Mouse (Mus musculus) liver, embryonic 15.5 days (tissue): ENCODE measurements around the gene Swap70. TPM values are rescaled to one million over a fixed set of nuclear protein-coding genes. Genes with fewer than 3 reads are reported as not detected.

ENCODE experiments used
- ATAC-seq: fragments of 200-750 bp; cut with Nextera tagmentation; 2 replicates; pipeline ENCODE4 v1.8.0; 2017; ENCODE audit warnings: moderate number of reproducible peaks, mild to moderate bottlenecking, moderate library complexity; ENCODE audit not compliant: insufficient read depth
- H3K27ac ChIP-seq: fragments of 300-500 bp; sonication (generic); replicated peaks from 2 replicates; pipeline ENCODE4 v1.5.1; 2015; ENCODE audit warnings: mild to moderate bottlenecking, inconsistent platforms
- H3K27me3 ChIP-seq: fragments of 300-500 bp; sonication (generic); 2 replicates; pipeline ENCODE4 v1.6.1; 2015; ENCODE audit warnings: mild to moderate bottlenecking, inconsistent platforms
- H3K36me3 ChIP-seq: fragments of 300-500 bp; sonication (generic); replicated peaks from 2 replicates; pipeline ENCODE4 v1.6.1; 2015; ENCODE audit warnings: moderate library complexity, mild to moderate bottlenecking, inconsistent platforms
- H3K4me1 ChIP-seq: fragments of 300-500 bp; sonication (generic); replicated peaks from 2 replicates; pipeline ENCODE4 v1.6.1; 2015; ENCODE audit warnings: inconsistent platforms
- H3K4me2 ChIP-seq: fragments of 300-500 bp; sonication (generic); 2 replicates; pipeline ENCODE4 v1.6.1; 2015; ENCODE audit warnings: moderate library complexity, mild to moderate bottlenecking, inconsistent platforms
- H3K4me3 ChIP-seq: fragments of 300-500 bp; sonication (generic); replicated peaks from 2 replicates; pipeline ENCODE4 v1.5.1; 2015; ENCODE audit warnings: mild to moderate bottlenecking, inconsistent platforms
- H3K9ac ChIP-seq: fragments of 300-500 bp; sonication (generic); 2 replicates; pipeline ENCODE4 v1.6.1; 2015; ENCODE audit warnings: moderate library complexity, mild to moderate bottlenecking, inconsistent platforms
- H3K9me3 ChIP-seq: fragments of 300-500 bp; sonication (generic); replicated peaks from 2 replicates; pipeline ENCODE4 v1.6.1; 2016; ENCODE audit warnings: inconsistent platforms
- WGBS: fragments of 180-500 bp; shearing (Covaris S2); methylation state at CpG from one replicate; pipeline ENCODE4 v1.1.7; 2015; ENCODE audit warnings: mixed read lengths; ENCODE audit not compliant: insufficient replicate concordance; 5-methylcytosine and 5-hydroxymethylcytosine counted together
- polyA plus RNA-seq: library from polyadenylated mRNA; unstranded; fragments of >200 nt; fragmentation: Nextera tagmentation; extraction: Ambion mirVana; gene quantifications from 2 replicates; pipeline ENCODE4 v1.2.1, GENCODE M21; 2015

The Swap70 gene
- polyA plus RNA-seq: 7.8 and 9.0 TPM in 2 replicates

DNA sequence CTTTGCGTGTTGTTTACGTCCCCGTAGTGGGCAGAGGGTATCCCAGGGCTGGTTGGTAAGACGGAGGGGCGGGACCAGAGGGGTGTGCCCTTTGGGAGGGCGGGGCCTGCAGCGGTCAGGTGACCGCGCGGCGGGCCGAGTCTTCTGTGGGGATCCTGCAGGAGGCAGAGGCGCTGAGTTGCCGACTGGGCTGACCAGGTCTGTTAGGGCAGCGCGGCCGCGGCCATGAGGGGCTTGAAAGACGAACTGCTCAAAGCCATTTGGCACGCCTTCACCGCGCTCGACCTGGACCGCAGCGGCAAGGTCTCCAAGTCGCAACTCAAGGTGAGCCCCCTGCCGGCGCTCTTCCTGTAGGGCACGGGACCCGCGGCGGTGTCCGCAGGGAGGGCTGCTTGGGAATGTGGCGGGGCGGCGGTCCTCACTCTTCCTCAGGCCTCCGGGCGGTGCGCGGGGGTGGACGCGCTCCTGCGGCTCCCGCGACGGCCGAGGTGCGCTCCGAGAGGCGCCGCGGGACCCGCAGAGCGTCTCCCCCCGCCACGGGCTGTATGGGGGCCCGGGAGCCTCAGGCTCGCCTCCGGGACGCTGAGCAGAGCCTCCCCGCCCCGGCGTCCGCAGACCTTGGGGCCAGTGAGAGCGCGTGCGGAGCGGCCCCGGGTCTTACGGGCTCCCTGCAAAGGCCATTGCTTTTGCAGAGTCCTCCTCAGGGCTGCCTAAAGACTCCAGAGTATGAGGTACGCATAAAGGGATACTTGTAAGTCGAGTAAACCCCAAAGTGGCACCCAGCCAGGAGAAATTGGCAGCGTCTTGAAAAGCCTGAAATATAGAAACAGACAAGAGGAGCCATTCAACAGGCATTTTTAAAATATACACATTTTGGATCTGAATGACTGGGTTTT, at the start of gene Swap70:
TSS of gene Swap70 (plus strand) at position 126 of the 896 bp plus-strand sequence.
- peak; percentile 98 for ATAC-seq
- H3K9ac ChIP-seq: peak within 1 kb of the TSS; percentile 86
- H3K27ac ChIP-seq: peak within 1 kb of the TSS; percentile 79
- H3K9me3 ChIP-seq: no peaks in the 10 kb centered on the region
- H3K4me2 ChIP-seq: peak within 1 kb of the TSS; percentile 91
- peak within 1 kb of the TSS; percentile 91 for H3K4me3 ChIP-seq
- H3K4me1 ChIP-seq: peaks cover 29% of the 10 kb centered on the region
- H3K27me3 ChIP-seq: no peaks in the 10 kb centered on the region
- H3K36me3 ChIP-seq: no peaks in the 10 kb centered on the region; the same call in 1 of the 2 replicates
- under 1% methylated on average over 71 of the region's 73 CpGs for WGBS

DNA sequence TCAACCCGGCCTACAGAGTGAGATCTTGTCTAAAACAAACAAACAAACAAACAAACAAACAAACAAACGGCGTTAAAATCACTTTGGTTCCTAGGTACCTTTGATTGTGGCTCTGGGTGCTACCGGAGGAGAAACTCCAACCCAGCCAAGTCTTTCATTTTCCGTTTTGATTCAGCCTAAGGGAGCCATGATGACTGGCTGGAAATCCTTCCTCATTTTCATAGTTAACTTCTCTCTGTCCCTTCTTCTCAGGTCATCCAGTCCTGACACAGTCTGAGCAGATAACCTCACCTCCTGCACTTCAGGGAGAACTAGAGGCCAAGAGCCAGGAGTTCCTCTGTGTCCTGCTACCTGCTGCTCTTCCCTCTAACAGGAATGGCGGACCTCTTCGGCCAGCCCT, 42.3 kb upstream of the Swap70 start:
- H3K27me3 ChIP-seq: no peaks in the 10 kb centered on the region
- H3K9ac ChIP-seq: no peak overlapping the region
- no peak for ATAC-seq
- no peaks in the 10 kb centered on the region for H3K36me3 ChIP-seq
- no peak overlapping the region for H3K27ac ChIP-seq
- 67% methylated on average over 7 of the region's 7 CpGs for WGBS
- H3K4me2 ChIP-seq: no peak overlapping the region
- no peaks in the 10 kb centered on the region for H3K9me3 ChIP-seq
- no peaks in the 10 kb centered on the region for H3K4me1 ChIP-seq
- H3K4me3 ChIP-seq: no peak overlapping the region

DNA sequence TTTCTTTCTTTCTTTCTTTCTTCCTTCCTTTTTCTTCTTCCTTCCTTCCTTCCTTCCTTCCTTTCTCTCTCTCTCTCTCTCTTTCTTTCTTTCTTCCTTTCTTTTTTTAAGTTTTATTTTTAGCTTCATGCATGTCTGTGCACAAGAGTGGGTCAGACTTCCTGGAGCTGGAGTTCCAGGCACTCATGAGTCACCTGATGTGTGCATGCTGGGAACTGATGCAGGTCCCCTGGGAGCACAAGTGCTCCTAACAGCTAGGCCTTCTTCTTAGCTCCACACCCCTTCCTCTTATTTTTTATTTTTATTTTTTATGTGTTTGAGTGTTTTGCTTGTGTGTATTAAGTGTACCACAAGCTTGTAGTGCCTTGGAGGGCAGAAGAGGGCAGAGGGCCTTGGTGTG, 40.9 kb upstream of the Swap70 start:
- Histone ChIP-seq H3K4me3 (no peak overlapping the region), H3K4me2 (no peak overlapping the region), H3K9me3 (no peaks in the 10 kb centered on the region), H3K27ac (no peak overlapping the region), H3K9ac (no peak overlapping the region), H3K36me3 (no peaks in the 10 kb centered on the region), H3K4me1 (no peaks in the 10 kb centered on the region), H3K27me3 (no peaks in the 10 kb centered on the region)
- ATAC-seq: no peak

DNA sequence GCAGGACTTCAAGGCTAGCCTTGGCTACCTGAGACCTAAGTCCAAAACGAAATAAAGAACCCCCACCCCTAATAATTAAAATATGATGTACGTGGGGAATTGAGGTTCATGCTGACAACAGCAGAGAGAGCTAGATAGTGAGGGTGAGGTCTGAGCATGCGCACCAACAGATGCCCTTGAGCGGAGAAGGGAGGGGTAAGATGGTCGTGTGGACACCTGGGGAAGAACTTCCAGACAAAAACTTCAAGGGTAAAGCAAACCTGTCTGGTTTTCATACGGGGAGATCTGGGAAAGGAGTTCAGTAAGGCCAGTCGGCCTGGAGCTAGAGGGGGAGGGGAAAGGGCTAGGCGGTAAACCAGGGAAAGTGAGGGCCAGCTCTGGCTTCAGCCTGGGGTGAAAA, 40.1 kb upstream of the Swap70 start:
- H3K4me1 ChIP-seq: no peaks in the 10 kb centered on the region
- H3K4me2 ChIP-seq: no peak overlapping the region
- no peak overlapping the region for H3K9ac ChIP-seq
- 60% methylated on average over 8 of the region's 8 CpGs for WGBS
- H3K27ac ChIP-seq: no peak overlapping the region
- H3K36me3 ChIP-seq: no peaks in the 10 kb centered on the region
- no peak for ATAC-seq
- no peak overlapping the region for H3K4me3 ChIP-seq
- H3K27me3 ChIP-seq: no peaks in the 10 kb centered on the region
- no peaks in the 10 kb centered on the region for H3K9me3 ChIP-seq

DNA sequence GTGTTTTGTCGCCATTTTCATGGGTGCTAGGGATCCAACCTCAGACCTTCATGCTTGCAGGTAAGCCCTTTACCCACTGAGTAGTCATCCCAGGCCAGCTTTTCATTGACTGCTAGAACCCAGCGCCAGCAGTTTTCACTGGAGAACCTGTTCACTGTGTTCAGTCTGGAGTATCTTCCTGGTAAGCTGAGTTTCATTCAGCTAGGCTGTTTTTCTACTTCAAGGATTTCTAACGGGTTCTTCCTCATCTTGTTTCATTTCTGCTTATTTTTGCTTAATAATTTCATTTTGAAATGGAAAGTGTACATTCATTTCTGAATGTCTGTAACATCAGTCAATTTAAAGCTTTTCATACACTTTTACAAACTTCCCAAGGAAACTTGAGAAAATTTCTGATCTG, 36.9 kb upstream of the Swap70 start:
- Histone ChIP-seq H3K9me3 (no peaks in the 10 kb centered on the region), H3K4me3 (no peak overlapping the region), H3K9ac (no peak overlapping the region), H3K36me3 (no peaks in the 10 kb centered on the region), H3K4me1 (no peaks in the 10 kb centered on the region), H3K27me3 (no peaks in the 10 kb centered on the region), H3K4me2 (no peak overlapping the region), H3K27ac (no peak overlapping the region)
- ATAC-seq: no peak
- WGBS: 61% methylated on average over 3 of the region's 3 CpGs

DNA sequence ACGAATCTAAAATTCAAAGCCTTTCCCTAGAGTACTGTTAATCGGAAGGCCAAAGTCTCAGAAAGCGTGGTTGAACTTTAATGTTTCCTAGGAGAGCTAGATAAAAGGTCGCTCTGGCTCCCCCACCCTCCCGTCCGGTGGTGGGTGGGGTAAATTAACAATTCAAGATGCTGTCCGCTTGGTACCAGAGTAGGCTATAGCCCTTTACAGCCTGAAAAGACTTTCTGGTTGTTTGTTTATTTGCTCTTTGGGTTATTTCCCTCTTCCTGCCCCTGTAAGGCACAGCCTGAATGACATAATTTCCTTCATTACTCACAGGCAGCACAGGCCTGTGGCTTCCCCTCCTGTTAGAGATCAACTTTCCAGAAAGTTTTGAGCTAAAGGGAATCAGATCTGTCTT, 31.6 kb upstream of the Swap70 start:
- WGBS: 32% methylated on average over 7 of the region's 7 CpGs
- ATAC-seq: no peak
- no peak overlapping the region for H3K27ac ChIP-seq

DNA sequence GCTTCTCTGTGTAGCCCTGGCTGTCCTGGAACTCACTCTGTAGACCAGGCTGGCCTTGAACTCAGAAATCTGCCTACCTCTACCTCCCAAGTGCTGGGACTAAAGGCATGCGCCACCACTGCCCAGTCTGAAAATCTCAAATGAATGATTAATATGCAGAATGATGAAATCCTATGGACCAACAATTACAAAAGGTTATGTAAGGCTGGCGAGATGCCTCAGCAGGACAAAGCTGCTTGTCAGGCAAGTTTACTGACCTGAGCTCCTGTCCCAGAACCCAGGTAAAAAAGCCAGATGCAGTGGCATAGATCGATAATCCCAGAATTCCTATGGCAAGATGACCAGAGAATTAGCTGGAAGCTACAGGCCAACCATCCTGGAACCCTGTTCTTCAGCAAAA, 28.3 kb upstream of the Swap70 start:
- Histone ChIP-seq H3K27me3 (no peaks in the 10 kb centered on the region), H3K27ac (no peak overlapping the region), H3K4me3 (no peak overlapping the region), H3K4me1 (no peaks in the 10 kb centered on the region), H3K9me3 (no peaks in the 10 kb centered on the region), H3K36me3 (no peaks in the 10 kb centered on the region), H3K4me2 (no peak overlapping the region), H3K9ac (no peak overlapping the region)
- ATAC-seq: no peak
- 65% methylated on average over 3 of the region's 3 CpGs for WGBS

More for the DNA sequence above, 31.6 kb upstream of the Swap70 start:
- no peak overlapping the region for H3K4me3 ChIP-seq
- H3K9me3 ChIP-seq: no peaks in the 10 kb centered on the region
- no peaks in the 10 kb centered on the region for H3K4me1 ChIP-seq
- H3K9ac ChIP-seq: no peak overlapping the region
- H3K27me3 ChIP-seq: no peaks in the 10 kb centered on the region
- H3K36me3 ChIP-seq: no peaks in the 10 kb centered on the region
- H3K4me2 ChIP-seq: no peak overlapping the region

DNA sequence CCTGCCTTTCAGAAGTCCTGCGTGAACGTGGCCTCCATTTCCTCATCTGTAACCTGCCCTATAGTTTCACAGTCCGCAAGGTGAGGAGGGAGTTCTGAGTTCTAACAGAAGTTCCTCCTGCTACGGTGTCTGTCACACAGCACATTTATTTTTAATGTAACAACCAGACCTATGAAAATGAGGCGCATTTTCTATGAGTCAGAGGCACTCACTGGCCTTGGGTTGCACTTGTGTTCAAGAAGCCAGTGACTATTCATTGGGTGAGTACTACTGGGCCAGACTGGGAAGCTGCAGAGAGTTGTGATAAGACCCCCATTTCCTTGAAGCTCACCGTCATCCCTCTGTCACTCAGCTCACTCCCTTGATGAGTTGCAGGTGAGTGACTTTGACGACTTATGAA, 24.3 kb upstream of the Swap70 start:
- Histone ChIP-seq H3K9me3 (no peaks in the 10 kb centered on the region), H3K4me3 (no peak overlapping the region), H3K27me3 (no peaks in the 10 kb centered on the region), H3K36me3 (no peaks in the 10 kb centered on the region), H3K27ac (no peak overlapping the region), H3K4me2 (no peak overlapping the region), H3K9ac (no peak overlapping the region), H3K4me1 (no peaks in the 10 kb centered on the region)
- WGBS: 48% methylated on average over 7 of the region's 7 CpGs
- ATAC-seq: no peak

DNA sequence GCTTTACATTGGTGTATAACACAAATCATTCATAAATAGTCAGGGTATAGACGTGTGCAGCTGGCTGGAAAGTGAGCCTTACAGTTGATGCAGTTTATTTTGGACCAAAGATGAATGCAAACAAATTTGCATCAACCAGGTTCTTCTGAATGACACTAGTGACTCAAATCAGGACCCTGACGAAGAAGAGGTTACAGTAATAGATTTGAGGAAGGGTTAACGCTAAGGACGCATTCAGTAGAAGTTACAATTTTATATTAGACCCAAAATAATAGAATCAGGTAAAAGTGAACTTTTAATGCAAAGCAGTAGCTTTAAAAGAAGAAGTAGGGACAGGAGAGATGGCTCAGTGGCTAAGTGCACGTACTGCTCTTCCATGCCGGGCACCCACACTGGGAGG, 19.6 kb upstream of the Swap70 start:
- 77% methylated on average over 6 of the region's 6 CpGs for WGBS

DNA sequence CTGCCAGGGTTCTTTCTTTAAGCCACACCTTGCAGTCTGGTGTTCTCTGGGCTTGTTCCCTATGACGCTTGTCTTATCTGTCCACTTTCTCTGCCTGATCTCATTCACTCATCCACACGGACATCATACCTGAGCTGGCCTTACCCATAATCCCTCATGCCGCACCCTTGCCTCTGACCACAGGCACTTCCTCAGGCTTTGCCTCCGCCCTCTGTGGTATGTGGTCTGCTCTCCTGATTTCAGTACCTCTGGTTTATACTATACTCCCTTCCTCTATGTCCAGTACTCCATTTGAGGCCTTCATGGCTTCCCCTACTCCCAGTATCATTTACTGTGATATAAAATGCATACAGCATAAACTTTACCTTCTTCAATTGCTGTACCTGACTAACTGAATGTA, 17.3 kb upstream of the Swap70 start:
- H3K4me2 ChIP-seq: no peak overlapping the region
- peaks cover 2% of the 10 kb centered on the region for H3K4me1 ChIP-seq
- H3K36me3 ChIP-seq: no peaks in the 10 kb centered on the region
- H3K4me3 ChIP-seq: no peak overlapping the region
- no peak for ATAC-seq
- 26% methylated on average over 4 of the region's 4 CpGs for WGBS
- H3K9ac ChIP-seq: no peak overlapping the region
- H3K9me3 ChIP-seq: no peaks in the 10 kb centered on the region
- H3K27me3 ChIP-seq: no peaks in the 10 kb centered on the region
- H3K27ac ChIP-seq: no peak overlapping the region

More for the DNA sequence above, 19.6 kb upstream of the Swap70 start:
- Histone ChIP-seq H3K4me2 (no peak overlapping the region), H3K9ac (no peak overlapping the region), H3K27ac (no peak overlapping the region), H3K9me3 (no peaks in the 10 kb centered on the region), H3K4me3 (no peak overlapping the region), H3K27me3 (no peaks in the 10 kb centered on the region), H3K4me1 (no peaks in the 10 kb centered on the region), H3K36me3 (no peaks in the 10 kb centered on the region)
- ATAC-seq: no peak

DNA sequence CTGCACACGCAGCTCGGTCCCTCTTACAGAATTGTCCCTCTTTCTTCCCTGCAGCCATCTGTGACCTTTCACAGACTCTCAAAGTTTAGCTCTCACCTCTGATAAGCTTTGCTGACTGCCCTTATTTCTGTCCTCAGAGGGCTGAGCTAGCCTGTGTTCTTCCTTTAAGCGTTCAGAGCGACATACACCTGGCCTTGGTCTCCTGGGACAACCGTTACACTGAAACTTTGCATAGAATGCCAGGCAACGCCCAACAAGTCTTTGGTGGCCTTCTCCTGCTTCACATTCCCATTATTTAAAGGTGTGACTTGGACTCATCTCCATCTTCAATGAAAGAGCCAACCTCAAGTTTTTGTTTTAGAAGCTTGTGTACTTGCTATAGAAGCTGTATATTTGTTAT, 13.2 kb upstream of the Swap70 start:
- Histone ChIP-seq H3K27ac (no peak overlapping the region), H3K4me3 (no peak overlapping the region), H3K36me3 (no peaks in the 10 kb centered on the region), H3K9ac (no peak overlapping the region), H3K27me3 (no peaks in the 10 kb centered on the region), H3K4me2 (no peak overlapping the region), H3K4me1 (peaks cover 9% of the 10 kb centered on the region), H3K9me3 (no peaks in the 10 kb centered on the region)
- 77% methylated on average over 6 of the region's 6 CpGs for WGBS
- ATAC-seq: no peak

DNA sequence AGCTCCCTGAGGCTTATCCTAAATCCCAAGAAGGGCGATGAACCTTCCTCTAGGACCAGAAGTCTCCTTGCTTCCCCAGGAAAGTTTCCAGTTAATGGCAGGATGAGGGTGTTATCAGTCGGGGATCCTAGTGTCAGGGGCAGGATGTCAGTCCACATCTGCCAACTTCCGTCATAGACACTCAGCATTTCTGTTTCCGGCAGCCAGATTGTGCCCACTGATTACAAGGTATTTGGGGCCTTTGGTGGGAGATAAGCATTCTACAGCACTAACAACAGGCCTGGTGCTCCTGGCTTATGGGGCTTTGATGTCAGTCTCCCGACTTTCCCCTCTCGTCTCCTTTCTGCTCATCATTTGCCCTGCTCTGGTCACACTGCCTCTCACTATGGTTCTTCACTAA, 12.1 kb upstream of the Swap70 start:
- Histone ChIP-seq H3K36me3 (no peaks in the 10 kb centered on the region), H3K27ac (no peak overlapping the region), H3K4me3 (no peak overlapping the region), H3K4me2 (peak overlapping the region; percentile 13), H3K9ac (no peak overlapping the region), H3K9me3 (no peaks in the 10 kb centered on the region), H3K27me3 (no peaks in the 10 kb centered on the region), H3K4me1 (peaks cover 9% of the 10 kb centered on the region)
- no peak for ATAC-seq
- WGBS: 18% methylated on average over 6 of the region's 6 CpGs
